Mouse (Mus musculus): Measurements from ENCODE around the gene Hmg20b.

Gene Hmg20b

GRCm38 (mm10) chr10:81350351-81351063 is at the start of gene Hmg20b:
Gene Hmg20b (minus strand): TSS chr10:81350480.
- peak; percentile 98 for DNase-seq (ENCODE audit: low spot score)

DNA sequence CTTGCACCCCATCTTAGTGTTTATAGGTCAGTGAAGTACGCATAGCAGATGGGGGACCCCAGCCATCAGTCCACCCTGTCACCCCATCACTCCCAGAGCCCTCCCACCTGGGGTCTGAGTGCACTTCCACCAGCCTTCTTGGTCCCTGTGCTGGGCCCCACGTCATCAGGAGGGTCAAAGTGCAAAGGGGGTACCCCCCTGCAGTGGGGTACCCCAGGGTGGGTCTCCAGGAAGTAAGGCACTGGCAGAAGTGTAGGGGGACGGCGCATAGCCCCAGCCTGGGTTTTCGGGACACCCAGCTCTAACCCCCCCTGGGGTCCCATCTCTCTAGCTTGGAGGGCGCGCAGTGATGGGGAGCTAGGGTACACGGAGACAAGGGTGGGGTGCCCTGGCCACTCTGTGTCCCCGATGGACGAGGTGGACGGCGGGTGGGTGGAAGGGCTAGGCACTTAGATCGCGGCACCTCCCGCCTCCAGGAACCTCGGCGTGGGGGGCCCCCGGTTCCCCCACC is 49.6 kb upstream of the Hmg20b start:
- no peak for DNase-seq (ENCODE audit: low spot score)

DNA sequence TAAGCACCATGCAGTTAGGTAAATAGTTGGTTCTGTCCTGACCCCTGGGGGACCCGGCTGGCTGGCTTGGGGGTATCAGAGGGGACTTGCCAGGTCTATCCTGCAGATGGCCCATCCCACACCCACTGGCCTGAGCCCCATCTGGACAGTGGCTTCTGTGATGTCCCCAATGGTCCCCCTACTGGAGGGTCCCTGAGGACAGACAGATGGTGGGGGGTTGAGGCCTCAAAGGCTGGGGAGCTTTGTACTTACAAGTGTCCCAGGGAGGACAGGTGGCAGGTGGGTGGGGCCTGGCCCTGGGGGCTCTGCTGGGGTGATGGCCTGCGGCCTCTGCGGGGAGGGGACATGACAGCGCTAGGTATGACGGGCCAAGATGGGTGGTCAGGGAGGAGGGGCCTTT is 49.0 kb upstream of the Hmg20b start:
- no peak for DNase-seq (ENCODE audit: low spot score)

GRCm38 (mm10) chr10:81396749-81397148 is 46.5 kb upstream of the Hmg20b start:
- DNase-seq (ENCODE audit: low spot score): no peak

DNA sequence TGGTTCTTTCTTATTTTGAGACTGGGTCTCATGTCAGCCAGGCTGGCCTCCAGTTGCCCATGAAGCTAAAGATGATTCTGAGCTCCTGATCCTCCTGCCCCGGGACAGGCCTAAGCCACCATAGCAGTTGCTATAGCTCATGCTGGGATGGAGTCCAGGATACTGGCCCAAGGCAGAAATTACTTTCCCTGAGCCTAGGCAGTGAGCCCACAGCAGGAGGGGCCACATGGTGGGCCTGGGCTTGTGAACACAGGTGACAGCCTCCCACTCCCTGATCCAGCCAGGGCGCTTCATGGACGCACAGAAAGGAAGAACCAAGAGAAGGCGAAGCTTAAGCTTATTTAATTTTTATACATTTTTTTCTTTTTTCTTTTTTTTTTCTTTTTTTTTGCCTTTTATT is 45.6 kb upstream of the Hmg20b start:
- DNase-seq (ENCODE audit: low spot score): no peak

DNA sequence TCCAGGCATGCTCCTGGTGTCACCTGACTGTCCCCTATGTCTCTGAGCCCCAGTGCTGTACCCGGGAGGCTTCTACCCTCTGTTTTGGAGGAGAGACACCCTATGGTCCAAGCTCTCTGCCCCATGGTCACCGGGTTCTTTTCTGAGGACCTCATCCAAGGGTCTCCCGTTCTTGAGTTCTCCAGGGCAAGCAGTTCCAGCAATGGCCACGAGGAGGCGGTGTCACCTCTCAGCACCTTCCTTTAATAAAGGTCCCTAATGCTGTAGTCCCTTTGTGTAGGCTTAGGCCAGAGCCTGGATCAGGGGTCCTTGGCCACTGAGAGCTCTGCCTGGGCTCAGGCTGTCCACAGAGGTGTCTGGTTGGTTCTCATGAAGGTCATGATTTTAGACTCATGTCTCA is 44.8 kb upstream of the Hmg20b start:
- no peak for DNase-seq (ENCODE audit: low spot score)

DNA sequence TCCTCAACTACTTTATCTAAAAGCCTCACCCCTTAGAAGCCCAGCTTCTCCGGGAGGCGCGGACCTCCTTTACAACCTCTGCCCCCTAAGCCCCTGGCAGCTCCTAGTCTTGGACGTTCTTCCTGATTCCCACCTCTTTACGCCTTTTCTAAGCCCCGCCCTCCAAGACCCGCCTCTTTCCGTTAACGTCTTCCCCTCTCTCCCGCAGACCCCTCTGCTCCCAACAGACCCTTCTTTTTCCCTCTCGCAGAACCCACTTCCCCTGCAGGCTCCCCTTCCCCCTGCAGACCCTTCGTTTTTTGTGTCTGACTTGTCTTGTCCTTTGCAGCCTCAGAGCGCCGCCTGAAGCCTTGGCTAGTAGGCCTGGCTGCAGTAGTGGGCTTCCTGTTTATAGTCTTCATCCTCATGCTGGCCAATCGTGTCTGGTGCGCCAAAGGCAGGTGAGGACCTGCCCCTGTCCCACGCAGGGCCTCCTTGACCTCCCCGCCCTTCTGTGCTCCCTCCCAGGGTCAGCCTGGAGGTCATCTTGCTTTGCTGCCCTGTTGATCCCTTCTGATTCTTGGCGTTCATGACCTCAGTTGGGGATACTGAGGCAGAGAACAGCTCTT is 43.3 kb upstream of the Hmg20b start:
- DNase-seq (ENCODE audit: low spot score): no peak

- DNase-seq (ENCODE audit: low spot score): no peak
Measured at GRCm38 (mm10) chr10:81392781-81393185, 42.5 kb upstream of the Hmg20b start, which contains the start of gene Smim24. Gene Smim24 (plus strand): TSS chr10:81393051.

- no peak for DNase-seq (ENCODE audit: low spot score)
Measured at GRCm38 (mm10) chr10:81392270-81392669, 42.0 kb upstream of the Hmg20b start.

- DNase-seq (ENCODE audit: low spot score): no peak
Measured at GRCm38 (mm10) chr10:81390678-81390965, 40.3 kb upstream of the Hmg20b start.

DNA sequence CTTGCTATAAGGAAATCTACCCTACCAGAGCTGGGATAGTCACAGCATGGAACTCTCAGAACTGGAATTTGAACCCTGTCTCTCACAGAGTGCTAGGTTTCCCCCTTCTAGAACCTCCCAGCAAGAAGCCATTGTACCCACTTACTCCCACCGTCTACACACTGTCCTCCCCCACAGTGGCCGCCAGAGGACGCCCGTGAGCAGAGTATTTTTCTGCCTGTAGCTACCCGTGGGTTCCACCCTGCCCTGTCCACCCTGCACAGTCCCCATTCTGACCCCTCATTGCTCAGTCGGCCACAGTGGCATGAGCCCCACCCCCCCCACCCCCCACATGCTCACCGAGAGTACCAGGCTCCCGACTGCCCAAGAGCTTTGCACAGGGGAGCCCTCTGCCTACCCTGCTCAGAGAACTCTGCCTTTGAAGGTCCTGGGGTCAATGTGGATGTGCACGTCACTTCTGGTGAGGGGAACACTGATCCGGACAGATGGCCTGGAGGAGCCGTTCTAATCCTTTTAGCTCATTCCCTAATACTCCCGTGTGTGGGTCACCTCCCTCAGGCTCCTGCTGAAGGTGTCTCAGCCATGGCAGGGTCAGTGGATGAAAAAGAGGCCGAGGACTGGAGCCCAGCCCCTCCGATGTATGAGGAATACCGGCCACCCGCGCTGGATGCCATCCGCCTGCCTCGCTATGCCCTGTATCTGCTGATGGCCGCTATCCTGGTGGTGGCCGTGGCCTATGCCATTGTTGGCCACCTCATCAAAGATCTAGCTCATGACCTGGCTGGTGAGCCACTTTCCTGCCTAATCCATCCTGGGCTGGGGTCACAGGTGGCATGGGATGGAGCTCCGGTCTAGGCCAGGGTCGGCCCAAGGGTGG is 39.8 kb upstream of the Hmg20b start:
- DNase-seq (ENCODE audit: low spot score): no peak

- no peak for DNase-seq (ENCODE audit: low spot score)
Measured at GRCm38 (mm10) chr10:81389373-81389772, 39.1 kb upstream of the Hmg20b start.

GRCm38 (mm10) chr10:81388505-81389055 is 38.3 kb upstream of the Hmg20b start, which contains the start of gene Gm48552:
Gene Gm48552 (plus strand): TSS chr10:81389005.
- no peak for DNase-seq (ENCODE audit: low spot score)

- DNase-seq (ENCODE audit: low spot score): no peak
Measured at GRCm38 (mm10) chr10:81387716-81388115, 37.4 kb upstream of the Hmg20b start.

- no peak for DNase-seq (ENCODE audit: low spot score)
Measured at GRCm38 (mm10) chr10:81385603-81386306, 35.5 kb upstream of the Hmg20b start.

DNA sequence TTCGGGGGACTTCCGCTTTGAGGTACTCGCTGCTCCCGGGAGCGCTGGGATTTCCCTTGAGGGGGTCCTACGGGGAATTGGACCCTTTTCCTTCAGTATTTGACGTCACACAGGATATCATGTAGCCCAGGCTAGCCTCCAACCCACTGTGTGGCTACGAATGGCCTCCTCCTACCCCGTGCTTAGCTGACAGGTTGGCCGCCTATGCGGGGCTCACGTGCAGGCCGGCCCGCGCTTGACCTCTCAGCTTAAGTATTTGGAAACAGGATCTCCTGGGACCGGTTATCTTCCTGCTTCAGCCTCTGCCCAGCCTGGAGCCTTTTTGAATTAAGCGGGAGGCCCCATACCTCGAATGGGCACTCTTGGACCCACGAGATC is 34.3 kb upstream of the Hmg20b start:
- no peak for DNase-seq (ENCODE audit: low spot score)

GRCm38 (mm10) chr10:81383802-81384604 is 33.7 kb upstream of the Hmg20b start, which contains the start of the genes Dohh and Gm48551:
Gene Dohh (plus strand): TSS chr10:81384428.
Gene Gm48551 (plus strand): TSS chr10:81384466.
- DNase-seq (ENCODE audit: low spot score): peak; percentile 98

- DNase-seq (ENCODE audit: low spot score): no peak
Measured at GRCm38 (mm10) chr10:81382039-81382438, 31.8 kb upstream of the Hmg20b start.

- no peak for DNase-seq (ENCODE audit: low spot score)
Measured at GRCm38 (mm10) chr10:81379809-81380378, 29.6 kb upstream of the Hmg20b start.

- DNase-seq (ENCODE audit: low spot score): no peak
Measured at GRCm38 (mm10) chr10:81379183-81379553, 28.9 kb upstream of the Hmg20b start.

All from urinary bladder, postnatal 10 days (tissue).